Mouse (Mus musculus): ENCODE measurements around the gene Pvalb. TPM values are rescaled to one million over a fixed set of nuclear protein-coding genes. Genes with fewer than 3 reads are reported as not detected.

Gene Pvalb
- polyA plus RNA-seq, 1 experiment from 2014 or later = 3.1 TPM

- Histone ChIP-seq H3K27ac (no peak overlapping the region), H3K36me3 (no peaks in the 10 kb centered on the region), H3K4me3 (replicated peaks) (no peak overlapping the region), H3K9ac (replicated peaks) (no peak overlapping the region), H3K27me3 (no peaks in the 10 kb centered on the region), H3K4me2 (replicated peaks) (no peak overlapping the region), H3K4me1 (replicated peaks) (peaks cover 17% of the 10 kb centered on the region), H3K9me3 (no peaks in the 10 kb centered on the region)
- 73% methylated on average over 7 of the region's 7 CpGs for WGBS
- 0 out of 2 replicates have a peak, but pooled peaks have one; percentile 20 for ATAC-seq
Observed at GRCm38 (mm10) chr15:78148565-78148964, 57.6 kb downstream of the Pvalb start.

Other genes with a start within 250 kb of the Pvalb start
- 6.9 and 8.1 TPM in 2 replicates for gene Foxred2, start 249.7 kb downstream of the Pvalb start, polyA plus RNA-seq (2015; fragmentation: Nextera tagmentation; extraction: Ambion mirVana)
- gene Eif3d, start 235.6 kb downstream of the Pvalb start, polyA plus RNA-seq (2015; fragmentation: Nextera tagmentation; extraction: Ambion mirVana) = 204 and 210 TPM in 2 replicates
- gene Cacng2, start 86.4 kb downstream of the Pvalb start, polyA plus RNA-seq (2015; fragmentation: Nextera tagmentation; extraction: Ambion mirVana) = 8.0 and 9.0 TPM in 2 replicates
- gene Ift27, start 32.3 kb downstream of the Pvalb start, polyA plus RNA-seq (2015; fragmentation: Nextera tagmentation; extraction: Ambion mirVana) = 115 and 121 TPM in 2 replicates
- 1.0 and 1.4 TPM in 2 replicates for gene Ncf4, start 38.4 kb upstream of the Pvalb start, polyA plus RNA-seq (2015; fragmentation: Nextera tagmentation; extraction: Ambion mirVana)
- 0.09 and 0.34 TPM in 2 replicates for gene Csf2rb2, start 99.3 kb upstream of the Pvalb start, polyA plus RNA-seq (2015; fragmentation: Nextera tagmentation; extraction: Ambion mirVana)
- gene Csf2rb, start 119.4 kb upstream of the Pvalb start, polyA plus RNA-seq (2015; fragmentation: Nextera tagmentation; extraction: Ambion mirVana) = 0.61 and 1.0 TPM in 2 replicates
- gene Tex33, start 189.5 kb upstream of the Pvalb start, polyA plus RNA-seq (2015; fragmentation: Nextera tagmentation; extraction: Ambion mirVana) = not detected in 2 replicates
- 6.5 and 8.8 TPM in 2 replicates for gene Tst, start 199.5 kb upstream of the Pvalb start, polyA plus RNA-seq (2015; fragmentation: Nextera tagmentation; extraction: Ambion mirVana)
- gene Mpst, start 200.0 kb upstream of the Pvalb start, polyA plus RNA-seq (2015; fragmentation: Nextera tagmentation; extraction: Ambion mirVana) = 1.3 and 2.8 TPM in 2 replicates
- gene Kctd17, start 222.2 kb upstream of the Pvalb start, polyA plus RNA-seq (2015; fragmentation: Nextera tagmentation; extraction: Ambion mirVana) = 107 and 117 TPM in 2 replicates

Data from midbrain, embryonic 13.5 days (tissue).